Mouse (Mus musculus): ENCODE results near the gene Akap1. TPM values are rescaled to one million over a fixed set of nuclear protein-coding genes. Genes with fewer than 3 reads are reported as not detected.

Gene Akap1
- polyA plus RNA-seq, 1 experiment from 2014 or later = 14.2 TPM

- DNase-seq = no peak
- Histone ChIP-seq H3K4me3 (ENCODE audit: low read depth, low read length) (no peak overlapping the region), H3K27ac (ENCODE audit: low read depth) (no peak overlapping the region), H3K36me3 (replicated peaks; ENCODE audit: insufficient read depth, low read length) (no peaks in the 10 kb centered on the region), H3K4me1 (ENCODE audit: insufficient read depth) (peaks cover 15% of the 10 kb centered on the region), H3K27me3 (ENCODE audit: insufficient read depth, low read length) (no peaks in the 10 kb centered on the region), H3K9ac (replicated peaks) (no peak overlapping the region), H3K9me3 (ENCODE audit: low read length) (no peaks in the 10 kb centered on the region), H3K4me2 (ENCODE audit: low read depth, low read length) (no peak overlapping the region)
- WGBS (ENCODE audit: insufficient replicate concordance) = 44% methylated on average over 3 of the region's 3 CpGs
- no peak for ATAC-seq
- TF ChIP-seq EP300 (IDR thresholded peaks at IDR 0.05; ENCODE audit: low read depth) (no peak), CTCF (IDR thresholded peaks at IDR 0.05; ENCODE audit: low read depth) (no peak)
These were observed 3.3 kb downstream of the Akap1 start for GRCm38 (mm10) chr11:88861060-88861459.

GRCm38 (mm10) chr11:88860641-88861040, 3.7 kb downstream of the Akap1 start:
- Histone ChIP-seq H3K4me1 (ENCODE audit: insufficient read depth) (peaks cover 15% of the 10 kb centered on the region), H3K27ac (ENCODE audit: low read depth) (no peak overlapping the region), H3K36me3 (replicated peaks; ENCODE audit: insufficient read depth, low read length) (no peaks in the 10 kb centered on the region), H3K9me3 (ENCODE audit: low read length) (no peaks in the 10 kb centered on the region), H3K4me3 (ENCODE audit: low read depth, low read length) (no peak overlapping the region), H3K27me3 (ENCODE audit: insufficient read depth, low read length) (no peaks in the 10 kb centered on the region), H3K4me2 (ENCODE audit: low read depth, low read length) (no peak overlapping the region), H3K9ac (replicated peaks) (no peak overlapping the region)
- TF ChIP-seq CTCF (IDR thresholded peaks at IDR 0.05; ENCODE audit: low read depth) = no peak
- TF ChIP-seq EP300 (IDR thresholded peaks at IDR 0.05; ENCODE audit: low read depth) = no peak
- 72% methylated on average over 3 of the region's 3 CpGs for WGBS (ENCODE audit: insufficient replicate concordance)
- no peak for DNase-seq
- ATAC-seq = no peak

- no peaks in the 10 kb centered on the region for H3K27me3 ChIP-seq (ENCODE audit: insufficient read depth, low read length)
- TF ChIP-seq EP300 (IDR thresholded peaks at IDR 0.05; ENCODE audit: low read depth) = no peak
- TF ChIP-seq CTCF (IDR thresholded peaks at IDR 0.05; ENCODE audit: low read depth) = no peak
- no peak overlapping the region for H3K27ac ChIP-seq (ENCODE audit: low read depth)
- H3K4me3 ChIP-seq (ENCODE audit: low read depth, low read length) = no peak overlapping the region
- H3K4me1 ChIP-seq (ENCODE audit: insufficient read depth) = peaks cover 8% of the 10 kb centered on the region
- DNase-seq = no peak
- no peak overlapping the region for H3K4me2 ChIP-seq (ENCODE audit: low read depth, low read length)
- H3K9ac ChIP-seq (replicated peaks) = no peak overlapping the region
- H3K36me3 ChIP-seq (replicated peaks; ENCODE audit: insufficient read depth, low read length) = peaks cover 2% of the 10 kb centered on the region; the same call in 1 of the 2 replicates
- no peak for ATAC-seq
- no peaks in the 10 kb centered on the region for H3K9me3 ChIP-seq (ENCODE audit: low read length)
- 77% methylated on average over 3 of the region's 3 CpGs for WGBS (ENCODE audit: insufficient replicate concordance)
These were observed 6.9 kb downstream of the Akap1 start for GRCm38 (mm10) chr11:88857311-88858005.

GRCm38 (mm10) chr11:88856383-88856782, 8.0 kb downstream of the Akap1 start:
- Histone ChIP-seq H3K36me3 (replicated peaks; ENCODE audit: insufficient read depth, low read length) (peaks cover 2% of the 10 kb centered on the region; the same call in 1 of the 2 replicates), H3K27ac (ENCODE audit: low read depth) (no peak overlapping the region), H3K9ac (replicated peaks) (no peak overlapping the region), H3K4me1 (ENCODE audit: insufficient read depth) (peaks cover 1% of the 10 kb centered on the region), H3K4me2 (ENCODE audit: low read depth, low read length) (no peak overlapping the region), H3K9me3 (ENCODE audit: low read length) (no peaks in the 10 kb centered on the region), H3K27me3 (ENCODE audit: insufficient read depth, low read length) (no peaks in the 10 kb centered on the region), H3K4me3 (ENCODE audit: low read depth, low read length) (no peak overlapping the region)
- WGBS (ENCODE audit: insufficient replicate concordance) = 60% methylated on average over 2 of the region's 2 CpGs
- DNase-seq = no peak
- TF ChIP-seq CTCF (IDR thresholded peaks at IDR 0.05; ENCODE audit: low read depth) (no peak), EP300 (IDR thresholded peaks at IDR 0.05; ENCODE audit: low read depth) (no peak)
- ATAC-seq = no peak

GRCm38 (mm10) chr11:88855795-88856194, 8.6 kb downstream of the Akap1 start:
- DNase-seq (no peak), ATAC-seq (no peak)
- Histone ChIP-seq H3K9me3 (ENCODE audit: low read length) (no peaks in the 10 kb centered on the region), H3K4me1 (ENCODE audit: insufficient read depth) (no peaks in the 10 kb centered on the region), H3K4me2 (ENCODE audit: low read depth, low read length) (no peak overlapping the region), H3K4me3 (ENCODE audit: low read depth, low read length) (no peak overlapping the region), H3K27me3 (ENCODE audit: insufficient read depth, low read length) (no peaks in the 10 kb centered on the region), H3K36me3 (replicated peaks; ENCODE audit: insufficient read depth, low read length) (peaks cover 2% of the 10 kb centered on the region; the same call in 1 of the 2 replicates), H3K27ac (ENCODE audit: low read depth) (no peak overlapping the region), H3K9ac (replicated peaks) (no peak overlapping the region)
- 67% methylated on average over 4 of the region's 4 CpGs for WGBS (ENCODE audit: insufficient replicate concordance)
- TF ChIP-seq EP300 (IDR thresholded peaks at IDR 0.05; ENCODE audit: low read depth) = no peak
- TF ChIP-seq CTCF (IDR thresholded peaks at IDR 0.05; ENCODE audit: low read depth) = no peak

- Histone ChIP-seq H3K36me3 (replicated peaks; ENCODE audit: insufficient read depth, low read length) (peaks cover 2% of the 10 kb centered on the region; the same call in 1 of the 2 replicates), H3K27ac (ENCODE audit: low read depth) (no peak overlapping the region), H3K27me3 (ENCODE audit: insufficient read depth, low read length) (no peaks in the 10 kb centered on the region), H3K4me1 (ENCODE audit: insufficient read depth) (peaks cover 14% of the 10 kb centered on the region), H3K9ac (replicated peaks) (no peak overlapping the region), H3K9me3 (ENCODE audit: low read length) (no peaks in the 10 kb centered on the region), H3K4me2 (ENCODE audit: low read depth, low read length) (no peak overlapping the region), H3K4me3 (ENCODE audit: low read depth, low read length) (no peak overlapping the region)
- TF ChIP-seq EP300 (IDR thresholded peaks at IDR 0.05; ENCODE audit: low read depth) = no peak
- TF ChIP-seq CTCF (IDR thresholded peaks at IDR 0.05; ENCODE audit: low read depth) = no peak
- WGBS (ENCODE audit: insufficient replicate concordance) = 79% methylated on average over 2 of the region's 2 CpGs
- ATAC-seq = no peak
- no peak for DNase-seq
These were observed 10.8 kb downstream of the Akap1 start for GRCm38 (mm10) chr11:88853588-88853987.
